Mouse (Mus musculus): Measurements from ENCODE around the gene Gpr157.

Gene Gpr157

GRCm38 (mm10) chr4:150110373-150110772 is 23.2 kb downstream of the Gpr157 start:
- no peak for DNase-seq (ENCODE audit: low spot score)

GRCm38 (mm10) chr4:150112867-150113266 is 25.7 kb downstream of the Gpr157 start:
- no peak for DNase-seq (ENCODE audit: low spot score)

- DNase-seq (ENCODE audit: low spot score) = no peak
Measured at GRCm38 (mm10) chr4:150114505-150115061, 27.4 kb downstream of the Gpr157 start.

- no peak for DNase-seq (ENCODE audit: low spot score)
Measured at GRCm38 (mm10) chr4:150117311-150117710, 30.1 kb downstream of the Gpr157 start.

GRCm38 (mm10) chr4:150118163-150118562 is 31.0 kb downstream of the Gpr157 start:
- no peak for DNase-seq (ENCODE audit: low spot score)

- DNase-seq (ENCODE audit: low spot score) = no peak
Measured at GRCm38 (mm10) chr4:150119055-150119454, 31.9 kb downstream of the Gpr157 start, which contains the start of gene Slc2a5. Gene Slc2a5, plus strand, starts transcription at chr4:150119283.

GRCm38 (mm10) chr4:150119640-150120039 is 32.5 kb downstream of the Gpr157 start:
- no peak for DNase-seq (ENCODE audit: low spot score)

GRCm38 (mm10) chr4:150120173-150120833 is 33.1 kb downstream of the Gpr157 start:
- no peak for DNase-seq (ENCODE audit: low spot score)

- DNase-seq (ENCODE audit: low spot score) = no peak
Measured at GRCm38 (mm10) chr4:150121430-150121829, 34.3 kb downstream of the Gpr157 start.

- no peak for DNase-seq (ENCODE audit: low spot score)
Measured at GRCm38 (mm10) chr4:150122476-150122875, 35.3 kb downstream of the Gpr157 start.

GRCm38 (mm10) chr4:150126373-150126772 is 39.2 kb downstream of the Gpr157 start:
- no peak for DNase-seq (ENCODE audit: low spot score)

- DNase-seq (ENCODE audit: low spot score) = no peak
Measured at GRCm38 (mm10) chr4:150127894-150128293, 40.7 kb downstream of the Gpr157 start.

GRCm38 (mm10) chr4:150128571-150128970 is 41.4 kb downstream of the Gpr157 start:
- no peak for DNase-seq (ENCODE audit: low spot score)

- no peak for DNase-seq (ENCODE audit: low spot score)
Measured at GRCm38 (mm10) chr4:150130661-150131060, 43.5 kb downstream of the Gpr157 start.

- no peak for DNase-seq (ENCODE audit: low spot score)
Measured at GRCm38 (mm10) chr4:150132692-150133271, 45.6 kb downstream of the Gpr157 start.

- no peak for DNase-seq (ENCODE audit: low spot score)
Measured at GRCm38 (mm10) chr4:150135254-150135653, 48.1 kb downstream of the Gpr157 start.

GRCm38 (mm10) chr4:150136693-150137092 is 49.5 kb downstream of the Gpr157 start:
- DNase-seq (ENCODE audit: low spot score) = peak; percentile 39

GRCm38 (mm10) chr4:150137368-150138083 is 50.4 kb downstream of the Gpr157 start:
- DNase-seq (ENCODE audit: low spot score) = no peak

GRCm38 (mm10) chr4:150138084-150138543 is 50.9 kb downstream of the Gpr157 start:
- no peak for DNase-seq (ENCODE audit: low spot score)

GRCm38 (mm10) chr4:150139090-150139489 is 51.9 kb downstream of the Gpr157 start:
- no peak for DNase-seq (ENCODE audit: low spot score)

GRCm38 (mm10) chr4:150140346-150140745 is 53.2 kb downstream of the Gpr157 start:
- DNase-seq (ENCODE audit: low spot score) = no peak

- no peak for DNase-seq (ENCODE audit: low spot score)
Measured at GRCm38 (mm10) chr4:150144242-150144641, 57.1 kb downstream of the Gpr157 start.

- DNase-seq (ENCODE audit: low spot score) = no peak
Measured at GRCm38 (mm10) chr4:150146286-150146685, 59.1 kb downstream of the Gpr157 start.
